Mouse (Mus musculus) liver, postnatal 0 days (tissue): Measurements from ENCODE around the gene Tspan3. TPM values are rescaled to one million over a fixed set of nuclear protein-coding genes. Genes with fewer than 3 reads are reported as not detected.

Experiments
- ATAC-seq: fragments of 200-750 bp; cut with Nextera tagmentation; 2 replicates; pipeline ENCODE4 v1.8.0; 2017; ENCODE audit warnings: mild to moderate bottlenecking, moderate library complexity
- DNase-seq: peaks from one replicate; pipeline ENCODE4 v3.0.0-alpha.2; 2016
- H3K27ac ChIP-seq: fragments of 300-500 bp; sonication (generic); 2 replicates; pipeline ENCODE4 v1.5.1; 2014; ENCODE audit warnings: antibody characterized with exemption, moderate library complexity, mild to moderate bottlenecking, low read depth
- H3K27me3 ChIP-seq: fragments of 300-500 bp; sonication (generic); 2 replicates; pipeline ENCODE4 v1.6.1; 2014; ENCODE audit warnings: low read length, control low read depth, mixed read lengths; ENCODE audit not compliant: insufficient read depth
- H3K36me3 ChIP-seq: fragments of 300-500 bp; sonication (generic); replicated peaks from 2 replicates; pipeline ENCODE4 v1.6.1; 2014; ENCODE audit warnings: mild to moderate bottlenecking, control low read depth, low read length, moderate library complexity, mixed read lengths; ENCODE audit not compliant: insufficient read depth
- H3K4me1 ChIP-seq: fragments of 300-500 bp; sonication (generic); 2 replicates; pipeline ENCODE4 v1.6.1; 2014; ENCODE audit warnings: antibody characterized with exemption, mild to moderate bottlenecking, control low read depth; ENCODE audit not compliant: insufficient read depth
- H3K4me2 ChIP-seq: fragments of 300-500 bp; sonication (generic); 2 replicates; pipeline ENCODE4 v1.6.1; 2014; ENCODE audit warnings: low read depth, mild to moderate bottlenecking, low read length, moderate library complexity, mixed read lengths
- H3K4me3 ChIP-seq: fragments of 300-500 bp; sonication (generic); 2 replicates; pipeline ENCODE4 v1.5.1; 2014; ENCODE audit warnings: low read depth, low read length
- H3K9ac ChIP-seq: fragments of 300-500 bp; sonication (generic); replicated peaks from 2 replicates; pipeline ENCODE4 v1.6.1; 2014; ENCODE audit warnings: mild to moderate bottlenecking, moderate library complexity
- H3K9me3 ChIP-seq: fragments of 300-500 bp; sonication (generic); 2 replicates; pipeline ENCODE4 v1.6.1; 2016; ENCODE audit warnings: mild to moderate bottlenecking, control low read depth, low read length, mixed read lengths
- CTCF ChIP-seq: sonication (generic); IDR thresholded peaks from 2 replicates; pipeline ENCODE4 v1.5.1; 2016; ENCODE audit warnings: antibody characterized with exemption, low read depth
- EP300 ChIP-seq: IDR thresholded peaks from 2 replicates; pipeline ENCODE4 v1.6.1; 2016; ENCODE audit warnings: antibody characterized with exemption, low read depth, mild to moderate bottlenecking
- WGBS: fragments of 180-500 bp; shearing (Covaris S2); extraction: QIAGEN DNeasy Blood & Tissue Kit; methylation state at CpG from one replicate; pipeline ENCODE4 v1.1.7; 2014; ENCODE audit not compliant: insufficient replicate concordance; 5-methylcytosine and 5-hydroxymethylcytosine counted together
- polyA plus RNA-seq: library from polyadenylated mRNA; unstranded; fragments of >200 nt; fragmentation: Nextera tagmentation; extraction: Ambion mirVana; gene quantifications from 2 replicates; pipeline ENCODE4 v1.2.1, GENCODE M21; 2015

Gene Tspan3
- polyA plus RNA-seq, 1 experiment from 2014 or later = 23.4 TPM

DNA sequence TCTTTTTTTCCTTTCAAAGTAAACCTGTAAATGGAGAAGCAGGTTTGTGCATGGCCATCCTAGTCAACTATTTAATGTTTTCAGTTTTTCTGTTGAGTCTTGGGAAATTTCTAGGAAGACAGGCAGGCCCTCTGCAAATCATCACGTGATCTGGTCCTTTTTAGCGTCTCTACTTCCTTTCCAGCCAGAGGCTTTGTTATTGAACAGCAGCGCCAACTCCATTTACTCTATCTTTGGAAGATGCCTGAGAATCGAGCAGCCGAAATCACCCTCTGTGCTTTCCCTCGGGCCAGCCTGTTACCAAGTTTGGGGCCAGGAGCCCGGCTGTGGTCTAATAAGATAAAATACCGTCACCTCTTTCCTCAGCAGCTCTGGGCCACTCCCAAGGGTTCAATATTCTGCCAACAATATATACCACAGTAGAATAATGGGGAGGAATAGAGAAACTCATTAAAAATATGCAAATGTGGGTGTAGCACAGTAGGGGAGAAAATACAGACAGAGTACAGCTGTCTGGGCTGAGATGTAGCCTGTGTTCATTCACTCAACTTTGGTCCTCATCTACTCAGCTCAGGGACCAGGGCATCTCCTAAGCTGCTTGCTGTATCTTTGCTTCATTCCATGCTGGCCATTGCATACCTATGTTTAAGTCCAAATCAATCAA is 15.0 kb upstream of the Tspan3 start:
- no peak for TF ChIP-seq CTCF
- no peak for TF ChIP-seq EP300
- Histone ChIP-seq H3K27me3 (no peaks in the 10 kb centered on the region), H3K4me3 (no peak overlapping the region), H3K9ac (no peak overlapping the region), H3K4me1 (no peaks in the 10 kb centered on the region), H3K9me3 (no peaks in the 10 kb centered on the region), H3K4me2 (no peak overlapping the region), H3K36me3 (no peaks in the 10 kb centered on the region), H3K27ac (no peak overlapping the region)
- 42% methylated on average over 8 of the region's 8 CpGs for WGBS
- ATAC-seq (no peak), DNase-seq (no peak)

DNA sequence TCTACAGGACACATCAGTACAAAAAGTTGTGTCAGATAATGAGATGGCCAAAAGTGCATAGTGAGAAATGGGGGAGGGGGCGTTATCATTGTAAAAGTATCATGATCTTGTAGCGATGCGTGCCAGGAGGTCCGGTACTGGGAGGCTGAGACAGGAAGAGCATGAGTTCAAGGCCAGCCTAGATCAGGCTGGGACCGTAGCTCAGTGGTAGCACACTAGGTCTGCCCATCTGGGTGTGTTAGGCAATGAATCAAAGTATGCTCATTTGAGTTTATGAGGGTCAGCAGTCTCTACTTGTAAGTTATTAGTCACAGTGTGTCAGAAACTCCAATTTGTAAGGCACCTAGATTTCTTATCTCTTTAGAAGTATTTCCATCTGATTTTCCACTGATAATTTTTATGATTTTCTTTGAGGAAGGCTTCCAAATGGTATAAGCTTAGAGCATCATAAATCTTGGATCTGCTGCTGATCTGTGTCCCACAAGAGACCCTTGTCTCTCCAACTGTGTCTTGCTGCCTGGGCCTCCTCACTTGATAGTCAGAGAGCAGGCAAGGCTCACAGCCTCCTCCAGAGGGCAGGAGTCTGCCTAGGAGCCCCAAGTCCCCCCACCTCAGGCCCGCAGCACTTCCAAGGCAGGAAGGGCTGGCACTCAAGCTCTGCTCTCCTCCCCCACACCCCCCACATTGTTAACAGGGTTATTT is 14.3 kb upstream of the Tspan3 start:
- ATAC-seq (no peak), DNase-seq (no peak)
- 72% methylated on average over 6 of the region's 6 CpGs for WGBS

GRCm38 (mm10) chr9:56177354-56177753 is 12.1 kb upstream of the Tspan3 start:
- H3K27ac ChIP-seq = no peak overlapping the region
- H3K9me3 ChIP-seq = no peaks in the 10 kb centered on the region
- no peak overlapping the region for H3K4me2 ChIP-seq
- no peak for DNase-seq
- no peak overlapping the region for H3K9ac ChIP-seq
- no peaks in the 10 kb centered on the region for H3K27me3 ChIP-seq
- ATAC-seq = no peak
- no peaks in the 10 kb centered on the region for H3K4me1 ChIP-seq
- H3K36me3 ChIP-seq = no peaks in the 10 kb centered on the region
- H3K4me3 ChIP-seq = no peak overlapping the region
- 72% methylated on average over 4 of the region's 4 CpGs for WGBS
- TF ChIP-seq CTCF = no peak
- TF ChIP-seq EP300 = no peak

More for the DNA sequence above, 14.3 kb upstream of the Tspan3 start:
- Histone ChIP-seq H3K27ac (no peak overlapping the region), H3K27me3 (no peaks in the 10 kb centered on the region), H3K9me3 (no peaks in the 10 kb centered on the region), H3K36me3 (no peaks in the 10 kb centered on the region), H3K9ac (no peak overlapping the region), H3K4me2 (no peak overlapping the region), H3K4me3 (no peak overlapping the region), H3K4me1 (no peaks in the 10 kb centered on the region)
- TF ChIP-seq CTCF = peak; percentile 41
- TF ChIP-seq EP300 = no peak

DNA sequence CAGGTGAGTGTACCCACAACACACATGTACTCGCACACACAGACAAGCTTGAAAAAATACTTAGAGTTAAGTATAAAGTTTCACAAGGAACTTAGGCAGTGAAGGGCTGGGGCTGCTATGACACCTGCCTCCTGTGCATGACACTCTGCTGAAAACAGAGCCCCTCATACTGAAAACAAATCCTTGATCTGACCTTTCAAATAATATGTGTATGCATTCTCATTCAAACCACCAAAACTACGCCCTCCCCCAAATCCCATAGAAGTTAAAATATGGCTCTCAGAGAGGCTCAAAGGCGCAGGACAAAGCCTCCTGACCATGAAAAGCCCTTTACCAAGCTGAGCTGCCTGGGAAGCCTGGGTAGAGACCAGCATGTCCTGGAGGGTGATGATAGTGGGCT is 10.0 kb upstream of the Tspan3 start:
- DNase-seq (no peak), ATAC-seq (no peak)
- Histone ChIP-seq H3K4me1 (no peaks in the 10 kb centered on the region), H3K27me3 (no peaks in the 10 kb centered on the region), H3K4me3 (no peak overlapping the region), H3K36me3 (no peaks in the 10 kb centered on the region), H3K9me3 (no peaks in the 10 kb centered on the region), H3K27ac (no peak overlapping the region), H3K4me2 (no peak overlapping the region), H3K9ac (no peak overlapping the region)
- no peak for TF ChIP-seq EP300
- no peak for TF ChIP-seq CTCF
- WGBS = 82% methylated on average over 3 of the region's 3 CpGs

DNA sequence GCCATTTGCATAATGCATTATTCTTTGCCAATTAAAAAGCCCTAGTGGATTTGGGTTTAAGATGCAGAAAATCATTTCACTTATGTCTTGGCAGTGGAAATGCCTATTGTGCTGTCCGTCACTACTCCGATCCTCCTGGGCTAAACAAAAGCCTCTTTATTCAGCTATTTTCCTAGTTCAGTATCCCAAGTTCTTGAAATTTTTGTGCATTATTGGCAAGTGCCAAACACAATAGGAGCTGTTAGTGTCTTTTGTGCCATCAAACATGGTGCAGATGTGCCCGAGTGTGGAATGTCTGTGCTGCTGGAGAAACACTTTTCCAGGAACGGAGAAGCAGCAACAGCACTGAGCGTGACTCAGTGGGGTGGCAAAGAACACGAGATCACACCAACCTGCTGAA is 2.4 kb upstream of the Tspan3 start:
- ATAC-seq = no peak
- WGBS = 80% methylated on average over 6 of the region's 6 CpGs

DNA sequence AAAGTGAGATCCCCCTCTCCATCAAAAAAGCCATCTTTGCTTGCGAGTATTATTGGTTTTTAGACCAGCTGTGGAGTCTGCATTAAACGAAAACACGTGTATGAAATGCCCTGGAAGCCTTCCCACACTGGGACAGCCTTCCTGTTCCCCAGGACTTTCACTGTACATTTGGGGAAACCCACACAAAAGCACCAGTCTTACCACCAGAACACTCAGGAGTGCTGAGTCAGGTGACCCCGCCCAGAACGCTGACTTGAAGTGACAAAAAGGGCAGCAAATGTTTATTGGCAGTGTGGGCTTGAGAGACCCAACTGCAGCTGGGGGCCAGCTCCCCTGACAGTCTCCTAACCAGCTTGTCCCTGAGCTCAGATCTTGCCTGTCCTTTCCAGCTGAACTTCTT is 884 bp upstream of the Tspan3 start:
- no peak overlapping the region for H3K27ac ChIP-seq
- no peak overlapping the region for H3K4me2 ChIP-seq
- 35% methylated on average over 5 of the region's 5 CpGs for WGBS
- no peak for TF ChIP-seq EP300
- DNase-seq (no peak), ATAC-seq (no peak)
- H3K36me3 ChIP-seq = no peaks in the 10 kb centered on the region
- peaks cover 2% of the 10 kb centered on the region; the same call in 1 of the 2 replicates for H3K4me1 ChIP-seq
- no peaks in the 10 kb centered on the region for H3K9me3 ChIP-seq
- no peak overlapping the region for H3K9ac ChIP-seq
- H3K27me3 ChIP-seq = peaks cover 3% of the 10 kb centered on the region; the same call in 1 of the 2 replicates
- no peak overlapping the region for H3K4me3 ChIP-seq

More for the DNA sequence above, 2.4 kb upstream of the Tspan3 start:
- H3K9ac ChIP-seq = no peak overlapping the region
- H3K27me3 ChIP-seq = no peaks in the 10 kb centered on the region
- TF ChIP-seq CTCF (no peak), EP300 (no peak)
- no peak overlapping the region for H3K4me2 ChIP-seq
- peaks cover 2% of the 10 kb centered on the region; the same call in 1 of the 2 replicates for H3K4me1 ChIP-seq
- no peak overlapping the region for H3K4me3 ChIP-seq
- H3K9me3 ChIP-seq = no peaks in the 10 kb centered on the region
- no peaks in the 10 kb centered on the region for H3K36me3 ChIP-seq
- DNase-seq = no peak
- no peak overlapping the region for H3K27ac ChIP-seq
